Mouse (Mus musculus) layer of hippocampus, adult 9-10 months (tissue): ENCODE data around the gene Mcpt2.
"Not testable (repeated sequence)": the region's sequence is repeated elsewhere in the genome, so short reads cannot be mapped to it uniquely, and the experiment has no call there.

Source experiments
- DNase-seq: peaks from one replicate; pipeline ENCODE4 v3.0.0; 2022; ENCODE audit warnings: low spot score

The Mcpt2 gene

GRCm38 (mm10) chr14:56041792-56042191 is at the start of gene Mcpt2:
Gene Mcpt2, plus strand, starts transcription at chr14:56042041.
- DNase-seq: not testable (repeated sequence)

DNA sequence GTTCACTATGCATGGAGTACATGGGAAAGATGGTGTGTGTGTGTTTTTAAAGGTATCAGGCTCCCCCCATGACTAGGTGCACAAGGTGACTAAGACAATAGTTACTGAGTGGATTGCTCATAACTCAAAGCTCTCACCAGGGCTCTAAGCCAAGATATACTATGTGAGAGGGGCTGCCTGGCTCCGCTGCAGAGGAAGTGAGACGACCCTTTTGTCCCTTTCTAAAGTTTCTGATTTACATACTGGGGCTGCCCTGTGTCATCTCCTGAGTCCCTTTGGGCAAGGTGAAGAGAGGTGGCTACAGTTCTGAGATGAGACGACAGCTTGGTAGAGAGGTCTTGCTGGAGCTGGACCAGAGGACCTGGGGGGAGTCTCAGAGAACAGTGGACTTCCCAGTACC is 28.7 kb upstream of the Mcpt2 start:
- no peak for DNase-seq

GRCm38 (mm10) chr14:56013924-56014323 is 27.9 kb upstream of the Mcpt2 start:
- DNase-seq: no peak

- not testable (repeated sequence) for DNase-seq
Measured at GRCm38 (mm10) chr14:56017671-56018070, 24.2 kb upstream of the Mcpt2 start, which contains the start of gene Mcpt1. Gene Mcpt1, plus strand, starts transcription at chr14:56017971.

- DNase-seq: no peak
Measured at GRCm38 (mm10) chr14:56019446-56019845, 22.4 kb upstream of the Mcpt2 start.

DNA sequence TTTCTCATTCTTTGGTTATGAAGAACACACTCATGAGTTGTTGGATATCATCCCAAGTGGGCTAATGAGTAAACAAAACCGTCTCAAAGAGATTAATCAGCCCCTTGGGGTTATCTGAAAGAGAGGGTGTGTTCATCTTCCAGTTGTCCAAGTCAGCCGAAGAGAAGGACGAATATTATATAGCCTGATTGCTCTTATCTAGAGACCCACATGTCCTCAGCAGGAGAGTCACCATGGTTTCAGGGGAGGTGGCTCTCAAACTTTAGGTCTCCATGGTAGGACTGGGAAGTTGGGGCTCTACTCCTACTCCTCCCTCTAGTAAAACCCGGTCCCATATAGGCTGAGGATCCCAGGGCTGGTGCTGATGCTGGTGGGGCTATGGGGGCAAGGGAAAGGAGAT is 20.5 kb upstream of the Mcpt2 start:
- not testable (repeated sequence) for DNase-seq

- not testable (repeated sequence) for DNase-seq
Measured at GRCm38 (mm10) chr14:56030395-56030794, 11.4 kb upstream of the Mcpt2 start, which contains the start of gene Mcpt9. Gene Mcpt9, minus strand, starts transcription at chr14:56030495.

DNA sequence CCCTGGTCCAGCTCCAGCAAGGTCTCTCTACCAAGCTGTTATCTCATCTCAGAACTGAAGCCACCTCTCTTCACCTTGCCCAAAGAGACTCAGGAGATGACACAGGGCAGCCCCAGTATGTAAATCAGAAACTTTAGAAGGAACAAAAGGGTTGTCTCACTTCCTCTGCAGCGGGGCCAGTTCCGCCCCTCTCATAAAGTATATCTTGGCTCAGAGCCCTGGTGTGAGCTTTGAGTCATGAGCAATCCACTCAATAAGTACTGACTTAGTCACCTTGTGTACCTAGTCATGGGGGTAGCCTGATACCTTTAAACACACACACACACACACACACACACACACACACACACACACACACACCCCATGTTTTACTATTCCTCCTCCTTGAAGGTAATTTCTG is 7.4 kb upstream of the Mcpt2 start:
- no peak for DNase-seq

DNA sequence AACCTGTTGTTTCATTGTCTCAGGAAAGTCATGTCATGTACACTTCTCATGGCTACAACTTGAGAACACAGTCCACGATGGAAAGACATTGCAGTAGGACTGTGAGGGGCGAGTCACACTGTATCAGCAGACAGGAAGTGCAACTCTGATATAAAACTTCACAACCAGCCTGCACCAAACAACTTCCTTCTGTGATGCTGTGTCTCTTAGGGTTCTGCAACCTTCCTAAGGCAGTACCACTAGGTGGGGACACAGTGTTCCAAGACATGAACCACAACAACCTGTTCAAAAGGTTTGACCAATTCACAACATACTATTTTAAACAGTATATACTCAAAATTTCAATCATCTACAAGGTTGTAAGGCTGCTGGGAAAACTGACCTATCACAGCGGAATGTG is 13.6 kb downstream of the Mcpt2 start:
- DNase-seq: no peak

DNA sequence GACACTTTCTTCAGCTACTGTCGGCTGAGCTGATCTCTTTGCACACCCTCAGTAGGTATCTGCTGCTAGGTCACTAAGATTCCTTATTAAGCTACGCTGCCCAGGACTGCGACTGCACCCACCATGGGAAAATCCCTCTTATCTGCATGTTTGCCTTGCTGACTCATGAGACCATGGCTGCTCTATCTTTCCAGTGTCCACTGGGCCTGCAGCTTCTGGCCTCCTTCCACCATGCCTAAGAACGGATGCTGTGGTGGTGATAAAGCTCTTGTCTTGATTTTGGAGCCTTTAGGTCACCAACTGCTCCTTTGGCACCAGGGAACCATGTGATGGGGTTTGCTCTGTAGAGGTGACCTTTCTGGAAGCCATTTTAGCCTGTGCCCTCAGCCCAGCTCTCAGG is 15.9 kb downstream of the Mcpt2 start:
- no peak for DNase-seq

DNA sequence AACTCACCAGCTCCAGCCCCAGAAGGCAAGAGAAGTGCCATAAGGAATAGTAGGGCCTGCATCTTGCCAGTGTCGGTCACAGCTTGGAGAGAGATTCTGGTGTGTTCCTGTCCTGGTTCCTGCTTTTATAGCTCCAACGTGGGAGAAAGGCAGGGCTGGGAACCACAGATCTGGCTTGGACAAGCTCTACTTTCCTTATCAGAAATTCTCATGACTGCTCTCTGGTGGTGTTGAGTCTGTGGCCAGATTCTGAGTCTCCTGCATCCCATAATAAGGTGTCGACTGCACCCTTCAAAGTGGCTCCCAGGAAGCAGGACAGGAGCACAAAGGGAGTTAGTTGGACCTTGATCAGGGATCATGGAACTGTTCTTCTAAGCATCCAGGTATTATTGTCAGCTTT is 20.4 kb downstream of the Mcpt2 start, which contains the start of gene Mcpt4:
Gene Mcpt4, minus strand, starts transcription at position 101 of the 400 bp plus-strand sequence.
- DNase-seq: not testable (repeated sequence)

DNA sequence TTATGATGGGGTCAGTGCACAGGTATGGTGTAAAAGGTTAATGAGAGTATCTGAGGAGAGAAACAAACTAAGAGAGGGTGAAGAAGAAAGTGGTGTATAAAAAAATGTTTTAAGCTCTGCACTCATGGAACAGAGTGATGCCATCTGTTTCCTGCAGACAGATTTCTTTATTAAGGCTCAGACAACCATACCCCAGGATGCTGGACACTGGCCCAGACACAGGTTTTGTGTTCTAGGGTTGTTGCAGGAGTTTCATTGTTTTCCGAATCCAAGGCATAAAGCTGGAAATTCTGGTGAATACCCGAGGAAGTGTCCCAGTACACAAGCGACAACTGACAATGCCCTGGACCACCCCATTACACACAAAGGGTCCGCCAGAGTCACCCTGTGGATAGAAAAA is 40.2 kb downstream of the Mcpt2 start:
- no peak for DNase-seq

DNA sequence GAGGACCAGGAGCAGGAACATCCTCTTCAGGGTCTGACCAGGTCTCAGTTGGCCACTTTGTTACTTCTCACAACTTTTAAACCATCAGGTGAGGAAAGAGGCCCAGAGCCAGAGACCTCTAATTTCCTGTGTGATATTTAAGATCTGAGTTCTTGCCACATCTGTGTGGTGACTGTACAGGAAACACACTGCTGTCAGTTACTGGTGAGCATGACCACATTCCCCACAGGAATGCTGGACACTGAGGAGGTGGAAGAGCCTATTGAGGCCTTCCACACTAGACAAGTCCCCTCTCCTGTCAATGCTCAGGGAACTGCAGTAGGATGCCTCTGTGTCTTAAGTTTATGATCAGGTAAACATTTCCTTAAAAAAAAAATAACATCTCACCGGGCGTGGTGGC is 43.3 kb downstream of the Mcpt2 start, which contains the start of gene Mcpt8:
Gene Mcpt8, minus strand, starts transcription at position 107 of the 400 bp plus-strand sequence.
- DNase-seq: no peak

GRCm38 (mm10) chr14:56086711-56087110 is 44.9 kb downstream of the Mcpt2 start:
- no peak for DNase-seq

DNA sequence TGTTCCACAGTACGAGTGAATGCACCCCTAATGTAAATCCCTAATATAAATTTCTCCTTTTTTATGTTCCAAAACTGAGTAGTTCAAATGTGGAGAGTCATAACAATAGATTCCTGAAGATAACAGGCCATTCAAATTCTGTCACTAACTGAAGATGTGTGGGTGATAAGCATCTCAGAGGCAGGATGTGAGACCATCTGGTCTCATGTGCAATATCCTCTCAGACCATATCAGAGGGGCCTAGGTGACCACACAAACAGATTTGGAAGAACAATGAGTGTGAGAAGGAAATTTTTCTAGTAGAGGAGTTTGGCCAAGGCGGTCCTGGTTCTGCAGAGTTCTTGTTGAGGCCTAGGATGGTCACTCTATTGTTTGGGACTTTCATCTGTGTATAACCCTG is 51.5 kb downstream of the Mcpt2 start:
- DNase-seq: no peak
